Mouse (Mus musculus) E14TG2a.4 (cell line): ENCODE measurements around the gene Ccl6.

ENCODE experiments used
- H3K27me3 ChIP-seq: 2 replicates; pipeline ENCODE4 v1.6.1; 2014; ENCODE audit warnings: low read length, control low read depth; ENCODE audit not compliant: insufficient read depth
- H3K36me3 ChIP-seq: 2 replicates; pipeline ENCODE4 v1.6.1; 2014; ENCODE audit warnings: low read length, control low read depth; ENCODE audit not compliant: insufficient read depth
- H3K4me1 ChIP-seq: replicated peaks from 2 replicates; pipeline ENCODE4 v1.6.1; 2014; ENCODE audit warnings: low read depth, low read length, control low read depth
- H3K4me3 ChIP-seq: replicated peaks from 2 replicates; pipeline ENCODE4 v1.5.1; 2014; ENCODE audit warnings: mild to moderate bottlenecking, low read length
- H3K9me3 ChIP-seq: 2 replicates; pipeline ENCODE4 v1.6.1; 2014; ENCODE audit warnings: low read length, control low read depth
- CTCF ChIP-seq: conservative IDR thresholded peaks from 2 replicates; pipeline ENCODE4 v1.5.1; 2014; ENCODE audit warnings: low read length
- NANOG ChIP-seq: IDR thresholded peaks from 2 replicates; pipeline ENCODE4 v1.6.1; 2014; ENCODE audit warnings: borderline replicate concordance, low read length, mixed read lengths
- POU5F1 ChIP-seq: IDR thresholded peaks from 2 replicates; pipeline ENCODE4 v1.6.1; 2014; ENCODE audit warnings: low read length, borderline replicate concordance

Gene Ccl6

GRCm38 (mm10) chr11:83605535-83605934, 12.6 kb upstream of the Ccl6 start:
- no peaks in the 10 kb centered on the region for H3K9me3 ChIP-seq
- H3K27me3 ChIP-seq, result no peaks in the 10 kb centered on the region
- no peak for TF ChIP-seq POU5F1
- TF ChIP-seq NANOG, result no peak
- no peak for TF ChIP-seq CTCF
- no peaks in the 10 kb centered on the region for H3K4me1 ChIP-seq
- H3K4me3 ChIP-seq, result no peak overlapping the region
- H3K36me3 ChIP-seq, result no peaks in the 10 kb centered on the region

GRCm38 (mm10) chr11:83604698-83605097, 11.8 kb upstream of the Ccl6 start:
- H3K4me3 ChIP-seq, result no peak overlapping the region
- no peaks in the 10 kb centered on the region for H3K36me3 ChIP-seq
- H3K4me1 ChIP-seq, result no peaks in the 10 kb centered on the region
- no peaks in the 10 kb centered on the region for H3K9me3 ChIP-seq
- TF ChIP-seq CTCF (no peak), NANOG (no peak), POU5F1 (no peak)
- no peaks in the 10 kb centered on the region for H3K27me3 ChIP-seq

- Histone ChIP-seq H3K36me3 (no peaks in the 10 kb centered on the region), H3K4me3 (no peak overlapping the region), H3K27me3 (no peaks in the 10 kb centered on the region), H3K9me3 (no peaks in the 10 kb centered on the region), H3K4me1 (no peaks in the 10 kb centered on the region)
- no peak for TF ChIP-seq CTCF
- no peak for TF ChIP-seq NANOG
- no peak for TF ChIP-seq POU5F1
Observed at GRCm38 (mm10) chr11:83603399-83603798, 10.5 kb upstream of the Ccl6 start.

- Histone ChIP-seq H3K4me1 (no peaks in the 10 kb centered on the region), H3K36me3 (no peaks in the 10 kb centered on the region), H3K4me3 (no peak overlapping the region), H3K9me3 (no peaks in the 10 kb centered on the region), H3K27me3 (no peaks in the 10 kb centered on the region)
- TF ChIP-seq CTCF (no peak), NANOG (no peak), POU5F1 (no peak)
Observed at GRCm38 (mm10) chr11:83600576-83600975, 7.7 kb upstream of the Ccl6 start.

GRCm38 (mm10) chr11:83598991-83599390, 6.1 kb upstream of the Ccl6 start:
- no peak for TF ChIP-seq POU5F1
- H3K4me1 ChIP-seq, result no peaks in the 10 kb centered on the region
- no peaks in the 10 kb centered on the region for H3K36me3 ChIP-seq
- H3K9me3 ChIP-seq, result no peaks in the 10 kb centered on the region
- H3K4me3 ChIP-seq, result no peak overlapping the region
- H3K27me3 ChIP-seq, result no peaks in the 10 kb centered on the region

DNA sequence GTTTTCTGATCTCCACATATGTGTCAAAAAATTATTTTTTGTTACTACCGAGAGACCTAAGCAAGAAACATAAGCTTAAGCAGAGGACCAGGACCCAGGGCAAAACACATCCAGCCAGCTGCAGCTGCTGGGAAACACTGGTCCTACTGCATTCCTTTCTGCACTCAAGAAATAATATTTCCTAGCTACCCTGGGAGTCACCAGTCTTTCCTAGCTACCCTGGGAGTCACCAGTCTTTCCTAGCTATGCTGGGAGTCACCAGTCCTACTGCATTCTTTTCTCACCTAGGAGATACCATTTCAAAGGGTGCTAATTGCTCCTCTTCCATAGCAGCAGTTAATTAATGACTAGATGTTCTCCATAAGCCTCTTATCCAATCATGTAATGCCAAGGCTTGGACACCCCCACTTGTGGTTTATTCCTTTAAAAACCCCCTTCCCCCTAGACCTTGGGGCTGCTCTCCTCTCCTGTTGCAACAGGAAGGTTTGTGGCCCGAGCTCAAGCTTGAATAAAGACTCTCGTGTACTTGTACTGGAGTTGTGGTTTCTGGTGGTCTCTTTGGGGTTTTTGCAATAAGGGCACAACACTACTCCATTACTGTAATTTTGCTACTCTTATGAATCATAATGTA, 5.4 kb upstream of the Ccl6 start:
- Histone ChIP-seq H3K4me1 (no peaks in the 10 kb centered on the region), H3K36me3 (no peaks in the 10 kb centered on the region), H3K27me3 (no peaks in the 10 kb centered on the region), H3K4me3 (no peak overlapping the region), H3K9me3 (no peaks in the 10 kb centered on the region)
- TF ChIP-seq POU5F1 (no peak), CTCF (no peak), NANOG (no peak)

- TF ChIP-seq CTCF (no peak), POU5F1 (no peak), NANOG (no peak)
- H3K36me3 ChIP-seq, result no peaks in the 10 kb centered on the region
- H3K4me1 ChIP-seq, result no peaks in the 10 kb centered on the region
- no peaks in the 10 kb centered on the region for H3K27me3 ChIP-seq
- H3K9me3 ChIP-seq, result no peaks in the 10 kb centered on the region
- no peak overlapping the region for H3K4me3 ChIP-seq
Observed at GRCm38 (mm10) chr11:83597796-83598195, 4.9 kb upstream of the Ccl6 start.

- Histone ChIP-seq H3K4me1 (no peaks in the 10 kb centered on the region), H3K9me3 (no peaks in the 10 kb centered on the region), H3K27me3 (no peaks in the 10 kb centered on the region), H3K4me3 (no peak overlapping the region), H3K36me3 (no peaks in the 10 kb centered on the region)
- no peak for TF ChIP-seq POU5F1
- TF ChIP-seq NANOG, result no peak
- no peak for TF ChIP-seq CTCF
Observed at GRCm38 (mm10) chr11:83595669-83596455, 3.0 kb upstream of the Ccl6 start.

DNA sequence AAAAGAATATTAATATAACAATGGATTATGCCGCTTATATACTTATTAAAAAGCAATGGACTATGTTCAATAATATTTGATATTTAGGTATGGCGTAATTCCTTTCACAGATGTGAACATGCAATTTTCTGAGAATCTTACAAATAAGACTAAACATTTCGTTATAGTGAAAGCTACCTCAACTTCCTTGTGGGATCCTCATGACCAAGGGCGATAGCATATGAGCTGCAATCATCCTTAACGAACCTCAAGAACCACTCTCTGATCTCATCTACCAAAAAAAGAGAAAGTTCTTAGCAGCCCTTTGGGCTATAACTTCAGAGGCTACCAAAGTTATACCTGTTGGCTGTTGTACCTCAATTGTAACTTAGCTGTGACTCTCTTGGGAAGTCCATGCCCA, 566 bp upstream of the Ccl6 start:
- Histone ChIP-seq H3K36me3 (no peaks in the 10 kb centered on the region), H3K4me1 (no peaks in the 10 kb centered on the region), H3K27me3 (no peaks in the 10 kb centered on the region), H3K4me3 (no peak overlapping the region), H3K9me3 (no peaks in the 10 kb centered on the region)
- TF ChIP-seq POU5F1 (no peak), CTCF (no peak), NANOG (no peak)
